Mouse (Mus musculus) subcutaneous adipose tissue, adult 2 months (tissue): Measurements from ENCODE around the gene Prrx2. TPM values are rescaled to one million over a fixed set of nuclear protein-coding genes. Genes with fewer than 3 reads are reported as not detected.

Source experiments
- polyA plus RNA-seq: library from polyadenylated mRNA; depleted of rRNA; stranded (reverse); fragments of >200 nt; gene quantifications from 2 replicates; pipeline ENCODE4 v1.2.3, GENCODE M21; 2012; ENCODE audit warnings: low replicate concordance; rRNA removed

Prrx2 gene
- polyA plus RNA-seq = 16.2 and 47.7 TPM in 2 replicates

GRCm38 (mm10) chr2:30834373-30835022 lies at the start of gene Prrx2:
Gene Prrx2, plus strand, starts transcription at chr2:30834972.

GRCm38 (mm10) chr2:30803604-30804003 lies 31.2 kb upstream of the Prrx2 start, which contains the start of gene 1700001O22Rik:
Gene 1700001O22Rik, minus strand, starts transcription at chr2:30803661.

GRCm38 (mm10) chr2:30807648-30808295 lies 27.0 kb upstream of the Prrx2 start, which contains the start of gene Ntmt1:
Gene Ntmt1, plus strand, starts transcription at chr2:30807826.

GRCm38 (mm10) chr2:30830283-30830795 lies 4.4 kb upstream of the Prrx2 start, which contains the start of gene Asb6:
Gene Asb6, minus strand, starts transcription at chr2:30830333.

GRCm38 (mm10) chr2:30929483-30930045 lies 94.8 kb downstream of the Prrx2 start, which contains the start of gene Ptges:
Gene Ptges, minus strand, starts transcription at chr2:30929863.

Other genes starting within 250 kb of the Prrx2 start
- 0.39 and 2.7 TPM in 2 replicates for gene Cstad, start 239.9 kb upstream of the Prrx2 start, polyA plus RNA-seq
- 1.8 and 6.4 TPM in 2 replicates for gene 1700001O22Rik, start 31.3 kb upstream of the Prrx2 start, polyA plus RNA-seq
- gene Ntmt1, start 27.1 kb upstream of the Prrx2 start, polyA plus RNA-seq = 32.1 and 56.1 TPM in 2 replicates
- gene Asb6, start 4.6 kb upstream of the Prrx2 start, polyA plus RNA-seq = 40.0 and 52.4 TPM in 2 replicates
- 138 and 230 TPM in 2 replicates for gene Ptges, start 94.9 kb downstream of the Prrx2 start, polyA plus RNA-seq
- gene Tor1b, start 118.0 kb downstream of the Prrx2 start, polyA plus RNA-seq = 31.9 and 50.1 TPM in 2 replicates
- 45.7 and 50.5 TPM in 2 replicates for gene Tor1a, start 133.0 kb downstream of the Prrx2 start, polyA plus RNA-seq
- 22.8 and 27.0 TPM in 2 replicates for gene BC005624, start 147.2 kb downstream of the Prrx2 start, polyA plus RNA-seq
- 14.3 and 18.9 TPM in 2 replicates for gene Usp20, start 147.3 kb downstream of the Prrx2 start, polyA plus RNA-seq